ENCODE assay signal across 25 mouse cellular contexts in genomic region chr9:80615114-80615513, GRCm38 (mm10).
"Had no signal": no experiment of that assay in that cellular context is flagged by ENCODE, and none has a peak within 500 bp of the region (broad histone marks: within the 10 kb centered on the region; RNA-seq: fewer than 3 reads in every experiment).

No protein-coding gene starts in this region.

- H3K27me3 ChIP-seq: kidney, embryonic 15.5 days; limb, embryonic 12.5 days; limb, embryonic 15.5 days; megakaryocyte, embryonic 14.5 days; midbrain, embryonic 15.5 days; neural tube, embryonic 12.5 days had no signal

- H3K27ac ChIP-seq: kidney, embryonic 15.5 days; limb, embryonic 12.5 days; limb, embryonic 15.5 days; liver, embryonic 14.5 days; midbrain, embryonic 15.5 days; neural tube, embryonic 12.5 days; stomach, postnatal 0 days had no signal

- DNase-seq: kidney, adult 11 months; kidney, adult 8-10 months; kidney, postnatal 10 days; kidney, postnatal 36 days; left cerebral cortex, postnatal 4 days; liver, postnatal 0 days; lung, embryonic 14.5 days; right cerebral cortex, adult 18-20 months; right cerebral cortex, postnatal 14 days; right cerebral cortex, postnatal 4 days; thymus, adult 2 months; thymus, postnatal 14 days; thymus, postnatal 4 days had no signal

- H3K4me3 ChIP-seq: kidney, embryonic 15.5 days; limb, embryonic 12.5 days; limb, embryonic 15.5 days; megakaryocyte, embryonic 14.5 days; midbrain, embryonic 15.5 days; myocyte; neural tube, embryonic 12.5 days had no signal

- H3K36me3 ChIP-seq: kidney, embryonic 15.5 days; limb, embryonic 12.5 days; limb, embryonic 15.5 days; midbrain, embryonic 15.5 days; neural tube, embryonic 12.5 days had no signal

- H3K9me3 ChIP-seq: kidney, embryonic 15.5 days; limb, embryonic 12.5 days; limb, embryonic 15.5 days; megakaryocyte, embryonic 14.5 days; midbrain, embryonic 15.5 days; neural tube, embryonic 12.5 days had no signal

- ATAC-seq: liver, postnatal 0 days; lung, postnatal 0 days; midbrain, embryonic 15.5 days had no signal

- H3K9ac ChIP-seq: kidney, embryonic 15.5 days; limb, embryonic 12.5 days; limb, embryonic 15.5 days; liver, embryonic 14.5 days; liver, postnatal 0 days; lung, embryonic 14.5 days; midbrain, embryonic 15.5 days; neural tube, embryonic 12.5 days had no signal

- H3K4me2 ChIP-seq: kidney, embryonic 15.5 days; limb, embryonic 12.5 days; limb, embryonic 15.5 days; liver, embryonic 11.5 days; lung, embryonic 14.5 days; midbrain, embryonic 11.5 days; midbrain, embryonic 15.5 days; neural tube, embryonic 12.5 days had no signal

- H3K4me1 ChIP-seq: kidney, embryonic 15.5 days; limb, embryonic 12.5 days; limb, embryonic 15.5 days; megakaryocyte, embryonic 14.5 days; midbrain, embryonic 15.5 days had no signal
